Mouse (Mus musculus) brain, embryonic 14.5 days (tissue): ENCODE measurements around the gene Kalrn.

Source experiments
- CTCF ChIP-seq: fragments of 200-500 bp; IDR thresholded peaks from 2 replicates; pipeline ENCODE4 v1.5.1; 2012; ENCODE audit warnings: inconsistent platforms, mild to moderate bottlenecking, moderate library complexity, borderline replicate concordance; ENCODE audit not compliant: insufficient read depth, insufficient read length; ENCODE audit errors: extremely low read depth
- POLR2A ChIP-seq: fragments of 200-500 bp; IDR thresholded peaks from 2 replicates; pipeline ENCODE4 v1.6.1; 2012; ENCODE audit warnings: mild to moderate bottlenecking, inconsistent platforms, borderline replicate concordance; ENCODE audit not compliant: poor library complexity, insufficient read depth, insufficient read length, severe bottlenecking; ENCODE audit errors: extremely low read depth

DNA sequence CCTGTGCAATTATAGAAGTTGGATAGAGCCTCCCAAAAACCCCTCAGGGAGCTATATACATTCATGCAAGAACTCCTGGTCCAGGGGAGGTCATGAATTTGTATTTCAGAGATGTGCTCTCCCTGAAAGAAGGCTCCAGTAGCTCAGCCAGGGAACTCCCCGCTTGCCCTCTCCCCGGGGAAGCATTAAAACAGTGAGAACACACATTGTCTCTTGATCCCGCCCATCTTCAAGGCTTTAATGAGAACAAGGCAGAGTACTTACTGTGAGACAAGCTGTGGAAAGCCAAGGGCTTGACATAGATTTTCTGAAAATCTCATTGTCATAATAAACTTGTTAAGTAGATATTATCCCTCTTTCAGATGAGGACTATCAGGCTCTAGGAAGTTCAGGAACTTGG lies 155.4 kb downstream of the Kalrn start:
- TF ChIP-seq POLR2A (no peak), CTCF (no peak)
